Mouse (Mus musculus): Measurements from ENCODE around the gene Eps15. TPM values are rescaled to one million over a fixed set of nuclear protein-coding genes. Genes with fewer than 3 reads are reported as not detected.

Eps15 gene
- polyA plus RNA-seq (2015; fragmentation: Nextera tagmentation; extraction: Ambion mirVana): 29.5 and 39.8 TPM in 2 replicates

DNA sequence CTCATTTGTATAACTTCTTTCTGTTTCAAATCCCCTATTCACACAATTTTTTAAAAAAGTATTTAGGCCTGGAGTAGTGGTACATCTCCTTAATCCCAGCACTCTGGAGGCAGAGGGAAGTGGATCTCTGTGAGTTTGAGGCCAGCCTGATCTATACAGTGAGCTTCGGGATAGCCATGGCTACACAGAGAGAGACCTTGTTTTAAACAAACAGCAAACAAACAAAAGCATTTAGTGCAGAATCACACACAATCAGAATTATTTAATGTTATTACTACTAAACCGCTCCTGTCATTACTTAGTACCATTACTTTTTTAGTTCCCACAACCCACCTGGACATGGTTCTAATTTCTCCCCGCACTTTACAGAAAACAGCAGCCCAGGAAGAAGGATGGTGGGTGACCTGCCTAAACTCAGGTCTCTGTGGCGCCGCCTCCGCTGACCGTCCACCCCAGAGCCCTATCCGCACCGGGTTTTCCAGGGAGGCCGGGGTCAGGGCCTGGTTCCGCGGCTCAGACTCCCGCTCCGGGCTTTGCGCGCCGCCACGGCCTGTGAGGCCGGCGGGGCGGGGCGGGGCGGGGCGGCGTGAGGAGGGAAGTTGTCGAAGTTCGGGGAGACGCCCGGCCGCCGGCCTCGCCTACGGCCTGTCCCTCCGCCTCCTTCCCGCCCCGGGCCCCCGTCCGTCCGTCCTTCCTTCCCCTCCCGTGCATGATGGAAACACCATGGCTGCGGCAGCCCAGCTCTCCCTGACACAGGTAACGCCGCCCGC is at the start of gene Eps15:
TSS of gene Eps15 (plus strand) at position 580 of the 770 bp plus-strand sequence.

DNA sequence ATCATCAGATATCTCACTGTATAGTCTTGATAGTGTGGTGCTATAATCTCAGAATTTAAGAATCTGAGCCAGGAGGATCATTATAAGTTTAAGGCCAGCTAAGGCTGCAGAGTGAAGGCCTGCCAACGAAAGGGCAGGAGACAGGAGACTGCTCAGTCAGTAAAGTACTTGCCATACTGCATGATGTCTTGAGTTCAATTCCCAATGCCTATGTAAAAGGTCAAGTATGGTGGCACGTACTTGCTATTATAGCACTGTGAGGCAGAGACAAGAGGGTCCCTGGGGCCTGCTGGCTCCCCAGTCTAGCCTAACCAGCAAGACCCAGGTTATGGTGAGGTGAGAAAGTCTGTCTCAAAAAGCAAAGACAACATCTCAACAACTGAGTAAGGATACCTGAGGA is 45.9 kb upstream of the Eps15 start, which contains the start of gene Calr4:
TSS of gene Calr4 (plus strand) at position 301 of the 400 bp plus-strand sequence.

DNA sequence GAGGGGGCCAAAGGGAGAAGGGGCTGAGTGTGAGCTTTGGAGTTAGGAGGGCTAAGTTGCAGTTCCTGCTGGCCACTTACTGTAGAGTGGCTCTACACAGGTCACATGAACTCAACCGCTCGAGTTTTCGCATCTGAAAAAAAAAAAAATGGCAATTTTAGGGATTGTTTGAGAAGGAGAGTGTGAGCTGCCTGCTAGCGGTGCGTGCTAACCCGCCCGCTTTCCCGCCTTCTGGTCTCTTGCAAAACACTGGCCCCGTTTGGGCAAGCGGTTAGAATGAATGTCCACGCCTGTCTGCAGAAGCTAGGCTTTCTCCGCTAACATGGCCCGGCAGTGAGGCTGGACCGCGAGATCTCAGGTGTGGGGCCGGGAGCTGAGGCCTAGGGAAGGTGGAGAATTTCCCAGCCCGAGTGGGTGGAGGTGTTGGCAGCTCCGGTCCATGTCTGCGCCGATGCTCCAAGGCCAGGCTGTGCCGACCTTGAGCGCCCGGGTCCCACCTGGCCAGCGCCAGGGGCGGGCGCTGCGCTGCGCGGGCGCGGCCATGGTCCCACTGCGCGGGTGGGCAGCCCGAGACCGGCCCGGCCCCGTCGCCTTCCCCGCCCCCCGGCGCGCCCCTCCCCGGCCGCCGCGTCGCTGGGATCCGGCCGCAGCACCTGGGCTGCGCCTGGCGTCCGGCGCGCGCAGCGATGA is 126.6 kb downstream of the Eps15 start, which contains the start of gene Ttc39a:
TSS of gene Ttc39a (plus strand) at position 138 of the 690 bp plus-strand sequence.

Other genes starting within 250 kb of the Eps15 start
- gene Osbpl9, start 78.0 kb upstream of the Eps15 start, polyA plus RNA-seq (2015; fragmentation: Nextera tagmentation; extraction: Ambion mirVana): 65.8 and 91.5 TPM in 2 replicates
- 0.44 and 0.90 TPM in 2 replicates for gene Calr4, start 45.8 kb upstream of the Eps15 start, polyA plus RNA-seq (2015; fragmentation: Nextera tagmentation; extraction: Ambion mirVana)
- gene Ttc39a, start 126.4 kb downstream of the Eps15 start, polyA plus RNA-seq (2015; fragmentation: Nextera tagmentation; extraction: Ambion mirVana): 3.3 and 6.0 TPM in 2 replicates
- gene Rnf11, start 204.5 kb downstream of the Eps15 start, polyA plus RNA-seq (2015; fragmentation: Nextera tagmentation; extraction: Ambion mirVana): 57.3 and 76.5 TPM in 2 replicates

Data from adrenal gland, postnatal 0 days (tissue).